Mouse (Mus musculus): ENCODE results near the gene Cers6.

The Cers6 gene

DNA sequence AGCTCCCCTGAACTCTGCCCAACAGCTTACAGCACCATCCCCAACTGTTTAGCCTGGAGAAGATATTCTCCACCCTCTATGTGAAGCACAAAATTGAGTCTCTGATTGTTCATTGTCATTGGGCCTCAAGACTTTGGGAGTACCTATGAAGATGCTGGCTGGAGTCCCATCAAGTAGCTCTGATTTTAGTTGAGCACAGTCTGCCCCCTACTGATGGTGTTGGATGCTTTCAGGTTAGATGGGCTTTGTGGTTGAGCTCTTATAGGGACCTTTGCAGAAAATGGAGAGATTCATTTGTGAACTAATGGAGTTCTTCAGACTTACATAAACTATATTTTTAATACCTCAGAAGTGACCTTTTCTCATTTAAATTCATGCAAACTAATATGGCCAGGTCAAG, 200.1 kb downstream of the Cers6 start:
- DNase-seq (ENCODE audit: low read depth, low spot score) = peak; percentile 82

- no peak for DNase-seq (ENCODE audit: low read depth, low spot score)
These were observed 200.9 kb downstream of the Cers6 start for GRCm38 (mm10) chr2:69061910-69062689.

- peak; percentile 59 for DNase-seq (ENCODE audit: low read depth, low spot score)
These were observed 203.5 kb downstream of the Cers6 start for GRCm38 (mm10) chr2:69064759-69065158.

DNA sequence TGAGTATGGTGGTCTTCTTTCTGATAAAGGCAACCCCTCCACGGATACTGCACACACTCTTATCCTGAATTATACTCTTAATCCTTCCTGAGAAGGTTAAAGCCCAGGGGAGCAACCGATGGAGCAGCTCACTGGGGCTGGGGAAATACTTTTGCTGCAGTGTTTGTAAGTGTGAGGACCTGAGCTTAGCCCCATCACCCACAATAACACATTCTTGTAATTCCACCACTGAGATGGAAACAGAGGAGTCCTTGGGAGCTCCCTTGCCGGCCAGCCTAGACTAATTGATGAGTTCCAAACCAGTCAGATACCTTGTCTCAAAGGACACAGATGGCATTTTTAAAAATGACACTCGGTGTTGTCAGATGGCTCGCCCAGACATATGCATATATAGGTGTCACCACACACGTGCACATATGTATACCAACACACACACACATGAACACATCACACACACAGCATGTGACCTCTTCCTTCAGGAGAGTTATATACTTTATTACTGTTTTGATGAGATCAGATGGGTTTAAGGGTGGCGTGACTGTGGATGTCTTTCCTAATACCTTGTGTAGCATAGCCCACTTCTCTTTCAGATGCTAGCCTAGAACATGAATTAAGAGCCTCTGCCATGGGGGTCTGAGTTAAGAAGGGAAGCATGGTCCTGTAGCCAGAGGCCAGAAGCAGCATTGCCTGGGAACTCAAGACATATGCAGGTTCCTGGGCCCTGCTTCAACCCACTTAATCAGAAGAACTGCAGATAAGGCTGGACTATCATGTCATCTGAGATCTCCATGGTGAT, 210.4 kb downstream of the Cers6 start:
- DNase-seq (ENCODE audit: low read depth, low spot score) = no peak

- DNase-seq (ENCODE audit: low read depth, low spot score) = peak; percentile 58
These were observed 215.9 kb downstream of the Cers6 start for GRCm38 (mm10) chr2:69077189-69077588.

- no peak for DNase-seq (ENCODE audit: low read depth, low spot score)
These were observed 219.5 kb downstream of the Cers6 start for GRCm38 (mm10) chr2:69080760-69081159.

DNA sequence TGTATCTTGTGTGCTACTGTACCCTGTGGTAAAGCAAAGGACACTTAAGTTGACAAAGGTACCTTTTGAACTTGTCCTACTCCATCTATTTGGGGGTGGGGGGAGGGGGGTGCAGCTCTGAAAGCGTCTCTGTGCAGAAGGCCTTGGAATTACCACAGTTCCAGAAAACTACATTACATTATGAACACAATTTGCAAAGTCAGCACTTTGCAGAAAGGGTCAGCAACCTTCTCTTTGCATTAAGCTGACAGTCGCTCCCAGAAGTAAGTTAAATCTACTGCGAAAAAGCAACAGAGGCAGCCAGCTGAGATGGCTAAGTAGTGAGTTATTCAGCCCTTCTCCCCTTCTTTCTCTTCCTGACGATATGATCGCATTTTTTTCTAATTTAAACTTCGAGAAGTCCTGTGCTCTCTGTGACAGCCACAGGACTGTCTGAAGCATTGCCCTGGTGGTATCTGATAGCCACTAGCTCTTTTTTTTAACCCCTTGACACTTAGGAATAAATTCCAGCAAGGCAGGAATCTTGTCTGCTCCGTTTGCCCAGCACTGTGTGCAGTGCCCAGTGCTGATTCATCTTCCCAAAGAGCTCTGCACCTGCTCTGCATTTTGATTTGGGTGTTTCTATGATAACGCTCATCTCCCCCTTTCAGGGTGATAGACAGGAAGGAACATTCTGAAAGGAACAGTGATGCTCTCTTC, 221.4 kb downstream of the Cers6 start:
- DNase-seq (ENCODE audit: low read depth, low spot score) = peak; percentile 68

- no peak for DNase-seq (ENCODE audit: low read depth, low spot score)
These were observed 221.9 kb downstream of the Cers6 start for GRCm38 (mm10) chr2:69083198-69083509.

DNA sequence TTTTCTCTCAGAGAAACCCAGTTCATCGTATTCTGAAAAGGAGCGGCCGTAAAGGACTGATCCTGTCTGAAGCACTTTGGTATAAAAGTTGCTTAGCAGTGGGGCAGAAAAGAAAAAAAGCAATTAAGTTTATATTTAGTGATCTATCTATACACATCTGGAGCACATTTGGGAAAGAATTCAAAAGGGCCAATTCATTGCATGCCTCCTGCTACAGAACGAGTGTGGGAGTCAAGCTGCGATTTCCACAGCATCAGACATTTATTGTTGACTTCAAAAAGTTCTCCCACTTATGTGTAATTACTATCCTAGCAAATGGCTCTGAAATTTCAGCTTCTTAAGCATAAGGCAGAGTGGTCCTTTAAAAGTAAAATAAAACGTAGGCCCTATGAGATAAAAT, 223.2 kb downstream of the Cers6 start:
- DNase-seq (ENCODE audit: low read depth, low spot score) = peak; percentile 84

- DNase-seq (ENCODE audit: low read depth, low spot score) = peak; percentile 32
These were observed 225.4 kb downstream of the Cers6 start for GRCm38 (mm10) chr2:69086505-69087260.

GRCm38 (mm10) chr2:69095836-69096235, 234.6 kb downstream of the Cers6 start:
- DNase-seq (ENCODE audit: low read depth, low spot score) = no peak

DNA sequence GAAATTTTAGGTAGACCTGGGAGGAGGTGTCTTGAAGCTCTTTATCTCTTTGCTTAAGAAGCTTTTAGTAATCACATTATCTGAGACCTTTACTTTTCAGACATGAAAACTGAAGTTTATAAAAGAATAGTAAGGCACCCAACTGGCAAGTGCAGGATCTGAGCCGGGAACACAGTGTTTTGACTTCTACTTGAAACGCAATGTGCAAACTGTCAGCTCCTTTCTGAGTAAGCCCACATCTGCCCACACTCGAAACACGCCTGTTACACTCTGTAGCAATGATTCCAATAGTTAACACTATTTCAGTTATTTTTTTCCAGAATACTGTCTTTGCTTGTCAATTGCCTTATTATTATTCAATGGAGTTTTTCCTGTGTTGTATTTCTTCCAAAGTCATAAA, 235.6 kb downstream of the Cers6 start:
- peak; percentile 73 for DNase-seq (ENCODE audit: low read depth, low spot score)

DNA sequence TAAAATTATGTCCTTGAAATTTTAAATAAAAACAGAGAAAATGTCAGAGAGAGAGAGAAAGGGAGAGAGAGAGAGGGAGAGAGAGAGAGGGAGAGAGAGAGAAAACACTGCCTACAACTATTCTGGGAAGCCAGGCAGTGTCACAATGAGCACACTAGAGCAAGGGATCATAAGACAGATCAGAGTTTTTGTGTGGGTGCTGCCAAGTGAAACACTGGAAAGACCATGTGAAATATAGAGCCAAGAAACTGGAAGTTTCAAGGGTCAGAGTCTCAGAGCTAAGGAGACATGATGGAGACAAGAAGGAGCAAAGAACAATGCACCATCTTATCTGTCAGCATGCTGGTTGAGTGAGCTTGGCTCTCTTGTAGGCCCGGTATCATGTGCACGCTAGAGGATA, 236.3 kb downstream of the Cers6 start:
- DNase-seq (ENCODE audit: low read depth, low spot score) = no peak

GRCm38 (mm10) chr2:69098701-69099100, 237.5 kb downstream of the Cers6 start:
- no peak for DNase-seq (ENCODE audit: low read depth, low spot score)

DNA sequence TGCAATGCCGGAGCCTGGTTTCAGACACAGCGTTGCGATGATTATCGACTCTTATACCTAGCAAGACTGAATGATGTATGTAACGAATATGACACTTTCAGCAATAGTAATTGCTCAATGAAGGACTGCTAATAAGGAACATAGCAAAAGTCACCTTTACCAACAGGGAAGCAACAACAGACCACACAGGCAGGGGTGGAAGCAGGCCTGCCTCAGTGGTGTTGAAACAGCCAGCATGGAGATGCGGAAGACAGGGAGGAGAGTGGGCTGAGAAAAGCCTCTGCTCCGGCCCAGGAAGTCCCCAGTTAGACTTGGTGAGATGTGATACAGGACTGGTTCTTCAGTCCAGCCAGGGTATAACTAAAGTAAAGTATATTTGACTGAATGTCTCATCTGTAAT, 237.9 kb downstream of the Cers6 start:
- no peak for DNase-seq (ENCODE audit: low read depth, low spot score)

DNA sequence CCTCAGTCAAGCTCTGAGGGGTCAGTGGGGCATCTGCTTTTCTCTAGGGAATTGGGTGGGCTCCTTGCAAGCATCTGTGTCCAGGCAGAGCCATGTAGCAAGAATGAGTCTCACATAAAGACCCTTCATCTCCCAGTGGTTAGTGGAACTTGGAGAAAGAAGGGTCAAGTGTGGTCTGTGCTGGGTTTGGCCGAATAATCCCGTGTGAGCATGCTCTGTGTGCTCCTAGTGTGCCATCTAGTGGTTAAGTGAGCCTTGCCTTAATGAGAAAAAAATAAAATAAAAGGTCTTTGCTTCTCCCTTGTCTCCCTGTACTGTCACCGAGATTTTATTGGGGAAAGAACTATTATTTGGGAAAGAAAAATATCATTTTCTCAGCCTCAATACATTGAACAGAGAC, 239.5 kb downstream of the Cers6 start:
- DNase-seq (ENCODE audit: low read depth, low spot score) = peak; percentile 60

- DNase-seq (ENCODE audit: low read depth, low spot score) = no peak
These were observed 242.3 kb downstream of the Cers6 start for GRCm38 (mm10) chr2:69103526-69103925.

DNA sequence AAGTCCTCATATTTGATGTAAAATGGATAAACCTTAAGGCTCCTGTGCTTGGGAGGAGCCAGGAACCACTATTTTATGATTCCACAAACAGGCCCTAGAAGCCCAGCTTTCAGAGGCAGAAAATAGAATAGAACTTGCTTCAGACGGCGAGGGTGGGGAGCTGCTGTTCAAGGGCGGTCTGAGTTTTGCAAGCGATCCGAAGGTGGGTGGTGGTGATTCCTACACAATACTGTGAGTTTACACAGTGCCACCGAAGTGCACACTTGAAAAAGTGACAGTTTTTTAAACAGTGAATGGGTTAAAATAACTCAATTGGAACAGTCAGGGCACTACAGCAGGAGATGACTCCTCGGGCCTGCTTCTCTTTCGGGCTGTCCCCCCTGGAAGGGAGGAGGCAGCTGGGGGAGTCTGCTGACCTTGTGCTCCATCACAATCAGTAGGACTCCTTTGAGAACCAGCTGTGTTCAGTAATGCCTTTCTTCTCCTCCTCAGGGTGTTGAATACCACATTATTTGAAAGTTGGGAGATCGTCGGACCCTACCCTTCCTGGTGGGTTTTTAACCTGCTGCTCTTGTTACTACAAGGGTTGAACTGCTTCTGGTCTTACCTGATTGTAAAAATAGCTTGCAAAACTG, 243.4 kb downstream of the Cers6 start:
- peak; percentile 69 for DNase-seq (ENCODE audit: low read depth, low spot score)

- DNase-seq (ENCODE audit: low read depth, low spot score) = no peak
These were observed 248.0 kb downstream of the Cers6 start for GRCm38 (mm10) chr2:69109246-69109645.

GRCm38 (mm10) chr2:69109710-69110109, 248.5 kb downstream of the Cers6 start:
- DNase-seq (ENCODE audit: low read depth, low spot score) = peak; percentile 77

GRCm38 (mm10) chr2:69112609-69113008, 251.4 kb downstream of the Cers6 start:
- DNase-seq (ENCODE audit: low read depth, low spot score) = no peak
